Mouse (Mus musculus): ENCODE results near the gene Dda1. TPM values are rescaled to one million over a fixed set of nuclear protein-coding genes. Genes with fewer than 3 reads are reported as not detected.
A peak's percentile ranks its signal among the peaks of the same experiment; 100 is the strongest.

Gene Dda1
- polyA plus RNA-seq, 1 experiment from 2014 or later = 38.3 TPM

DNA sequence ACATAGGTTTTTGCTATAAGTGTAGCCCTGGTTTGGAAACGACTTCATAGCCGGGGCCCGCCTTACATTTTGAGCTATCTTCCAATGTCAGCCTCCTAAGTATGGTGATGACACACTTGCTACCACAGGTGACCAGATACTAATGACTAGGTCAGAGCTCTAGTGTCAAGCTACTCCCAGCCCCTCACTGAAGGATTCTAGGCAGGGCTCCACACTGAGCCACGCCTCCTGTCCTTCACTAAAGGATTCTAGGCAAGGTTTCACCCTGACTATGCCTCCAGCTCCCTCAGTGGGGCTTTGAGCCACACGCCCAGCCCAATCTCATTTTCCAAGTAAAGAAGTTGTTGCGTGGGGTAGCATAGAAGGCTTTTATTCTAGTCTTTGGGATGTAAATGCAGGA lies 8.3 kb upstream of the Dda1 start:
- no peak overlapping the region for H3K4me2 ChIP-seq
- WGBS (ENCODE audit: insufficient replicate concordance) = 83% methylated on average over 6 of the region's 6 CpGs
- H3K9me3 ChIP-seq (replicated peaks) = no peaks in the 10 kb centered on the region
- peaks cover 8% of the 10 kb centered on the region; the same call in 1 of the 2 replicates for H3K36me3 ChIP-seq (replicated peaks)
- no peak overlapping the region for H3K27ac ChIP-seq (replicated peaks)
- ATAC-seq (ENCODE audit: insufficient read depth) = no peak
- peaks cover 37% of the 10 kb centered on the region for H3K4me1 ChIP-seq (replicated peaks)
- H3K4me3 ChIP-seq (replicated peaks) = no peak overlapping the region
- H3K9ac ChIP-seq = no peak overlapping the region
- peaks cover 4% of the 10 kb centered on the region; the same call in 1 of the 2 replicates for H3K27me3 ChIP-seq

DNA sequence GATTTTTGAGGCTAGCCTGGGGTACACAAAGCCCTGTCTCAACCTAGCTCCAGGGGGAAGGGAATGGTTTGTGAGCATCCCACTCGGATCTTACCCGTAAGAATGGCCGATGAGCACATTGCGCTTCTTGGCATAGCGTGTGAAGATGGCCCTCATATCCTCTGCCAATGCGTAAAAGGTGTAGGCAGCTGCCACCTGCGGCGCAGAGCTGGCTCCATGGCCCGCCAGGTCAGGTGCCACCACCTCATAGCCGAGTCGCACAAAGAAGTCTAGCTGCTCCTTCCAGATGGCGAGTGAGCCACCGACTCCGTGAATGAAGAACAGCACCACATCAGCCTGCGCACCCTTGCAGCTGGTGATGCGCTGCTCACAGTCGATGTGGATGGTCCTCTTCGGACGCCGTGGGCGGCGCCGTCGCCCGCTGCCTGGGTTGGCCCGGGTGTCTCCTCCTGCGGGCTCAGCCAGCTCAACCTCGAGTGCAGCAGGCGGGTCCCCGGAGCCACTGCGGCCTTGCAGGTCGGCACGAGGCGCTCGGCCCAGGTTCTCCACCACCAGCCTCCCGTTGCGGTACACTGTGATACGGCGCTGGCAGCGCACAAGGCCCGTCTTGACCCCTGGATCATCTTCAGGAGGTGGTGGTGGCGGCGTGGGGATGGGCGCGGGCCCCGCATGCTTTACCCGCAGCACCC lies 7.7 kb upstream of the Dda1 start:
- 85% methylated on average over 47 of the region's 47 CpGs for WGBS (ENCODE audit: insufficient replicate concordance)
- no peaks in the 10 kb centered on the region for H3K9me3 ChIP-seq (replicated peaks)
- no peak overlapping the region for H3K4me3 ChIP-seq (replicated peaks)
- H3K36me3 ChIP-seq (replicated peaks) = peaks cover 14% of the 10 kb centered on the region; the same call in 1 of the 2 replicates
- no peak overlapping the region for H3K27ac ChIP-seq (replicated peaks)
- no peak overlapping the region for H3K4me2 ChIP-seq
- peaks cover 4% of the 10 kb centered on the region; the same call in 1 of the 2 replicates for H3K27me3 ChIP-seq
- H3K4me1 ChIP-seq (replicated peaks) = peaks cover 43% of the 10 kb centered on the region
- H3K9ac ChIP-seq = no peak overlapping the region
- no peak for ATAC-seq (ENCODE audit: insufficient read depth)

DNA sequence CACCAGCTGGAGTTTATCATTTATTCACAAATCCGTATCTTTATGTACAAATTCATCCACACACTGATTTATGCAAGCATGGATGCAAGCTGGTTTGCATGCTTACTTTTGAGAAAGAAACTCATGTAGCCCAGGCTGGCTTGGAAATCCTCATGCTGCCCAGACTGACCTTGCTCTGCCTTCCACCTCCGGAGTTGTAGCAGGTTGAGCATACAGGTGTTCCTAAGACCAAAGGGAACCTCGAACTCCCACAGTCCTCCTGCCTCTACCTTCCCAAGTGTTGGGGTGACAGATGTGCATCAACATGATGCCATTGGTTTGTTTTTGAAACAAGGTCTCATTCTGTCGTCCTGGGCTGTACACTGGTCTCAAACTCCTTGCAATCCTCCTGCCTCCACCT lies 6.8 kb upstream of the Dda1 start:
- Histone ChIP-seq H3K4me3 (replicated peaks) (peak overlapping the region; percentile 80; the same call in 1 of the 2 replicates), H3K9ac (no peak overlapping the region), H3K27ac (replicated peaks) (no peak overlapping the region), H3K36me3 (replicated peaks) (peaks cover 18% of the 10 kb centered on the region; the same call in 1 of the 2 replicates), H3K27me3 (no peaks in the 10 kb centered on the region; the same call in 1 of the 2 replicates), H3K4me1 (replicated peaks) (peaks cover 38% of the 10 kb centered on the region), H3K4me2 (peak overlapping the region; percentile 97), H3K9me3 (replicated peaks) (no peaks in the 10 kb centered on the region)
- no peak for ATAC-seq (ENCODE audit: insufficient read depth)
- 72% methylated on average over 4 of the region's 4 CpGs for whole genome bisulfite sequencing (ENCODE audit: insufficient replicate concordance)

DNA sequence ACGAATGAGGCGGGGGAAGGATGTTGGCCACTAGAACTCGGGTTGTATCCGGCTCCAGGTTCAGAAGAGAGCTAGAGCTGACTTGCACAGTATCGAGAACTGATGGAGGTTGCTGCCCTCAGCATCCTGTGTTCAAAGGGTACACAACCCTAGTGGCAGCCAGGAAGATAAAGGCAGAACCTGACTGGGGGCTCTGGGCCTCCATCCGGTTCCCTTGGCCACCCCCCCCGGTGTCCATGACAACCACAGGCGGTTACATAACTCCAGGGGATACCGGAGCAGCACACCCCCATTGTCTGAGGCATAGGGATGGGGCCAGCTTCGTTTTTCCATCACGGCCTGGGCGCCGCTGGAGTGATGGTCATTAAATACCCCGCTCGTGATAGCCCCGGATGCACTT lies 6.2 kb upstream of the Dda1 start:
- peaks cover 18% of the 10 kb centered on the region; the same call in 1 of the 2 replicates for H3K36me3 ChIP-seq (replicated peaks)

DNA sequence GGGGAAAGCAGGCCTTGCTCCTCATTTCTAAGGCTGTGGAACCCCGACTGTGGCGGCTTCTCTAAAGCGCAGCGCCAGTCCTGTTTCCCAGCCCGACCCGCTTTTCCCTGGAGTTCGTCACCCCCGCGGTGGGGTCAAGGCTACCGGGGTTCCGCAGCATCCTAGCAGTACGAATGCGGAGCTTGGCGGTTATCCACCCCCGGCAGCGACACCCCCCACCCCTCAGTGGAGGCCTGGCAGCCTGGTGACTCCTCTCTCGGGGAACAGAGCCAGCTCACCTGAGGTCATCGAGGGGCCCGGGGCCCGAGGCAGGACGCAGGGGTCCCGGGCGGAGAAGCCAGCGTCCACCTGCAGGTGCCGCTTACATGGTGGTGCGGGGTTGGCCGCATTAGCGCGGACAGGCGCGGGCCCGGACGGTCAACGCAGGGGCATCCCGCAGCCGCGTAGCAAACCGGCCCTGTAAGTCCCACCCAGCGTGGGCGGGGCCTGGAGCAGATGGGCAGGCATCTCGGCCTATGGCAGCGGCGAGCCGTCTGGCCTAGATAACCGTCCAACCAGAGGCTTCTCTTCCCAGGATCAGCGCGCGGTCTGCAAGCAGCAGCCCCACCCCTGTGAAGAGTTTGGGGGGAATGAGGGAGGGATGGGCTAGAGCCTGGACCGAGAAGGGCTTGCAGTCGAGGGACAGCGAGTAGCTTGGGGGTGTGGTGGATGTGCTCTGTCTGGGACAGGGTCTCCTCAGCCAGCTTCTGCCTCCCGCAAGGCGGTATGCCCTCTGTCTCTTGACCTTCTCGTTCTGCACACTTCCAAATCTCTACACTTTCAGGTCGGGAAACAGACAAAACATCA lies 5.6 kb upstream of the Dda1 start, which contains the start of gene Abhd8:
Gene Abhd8 (minus strand): TSS at position 468 of the 846 bp plus-strand sequence.
- peaks cover 38% of the 10 kb centered on the region for H3K4me1 ChIP-seq (replicated peaks)
- no peaks in the 10 kb centered on the region for H3K9me3 ChIP-seq (replicated peaks)
- peak within 1 kb of the TSS; percentile 87 for H3K27ac ChIP-seq (replicated peaks)
- H3K4me2 ChIP-seq = peak within 1 kb of the TSS; percentile 97
- H3K9ac ChIP-seq = peak within 1 kb of the TSS; percentile 85
- peak within 1 kb of the TSS; percentile 80 for H3K4me3 ChIP-seq (replicated peaks)
- WGBS (ENCODE audit: insufficient replicate concordance) = under 1% methylated on average over 55 of the region's 55 CpGs
- peaks cover 18% of the 10 kb centered on the region; the same call in 1 of the 2 replicates for H3K36me3 ChIP-seq (replicated peaks)
- no peaks in the 10 kb centered on the region; the same call in 1 of the 2 replicates for H3K27me3 ChIP-seq
- ATAC-seq (ENCODE audit: insufficient read depth) = peak; percentile 72

More for the DNA sequence above, 6.2 kb upstream of the Dda1 start:
- H3K4me1 ChIP-seq (replicated peaks) = peaks cover 37% of the 10 kb centered on the region
- ATAC-seq (ENCODE audit: insufficient read depth) = no peak
- no peaks in the 10 kb centered on the region for H3K9me3 ChIP-seq (replicated peaks)
- peak overlapping the region; percentile 80 for H3K4me3 ChIP-seq (replicated peaks)
- H3K9ac ChIP-seq = peak overlapping the region; percentile 85
- H3K27me3 ChIP-seq = no peaks in the 10 kb centered on the region; the same call in 1 of the 2 replicates
- 4% methylated on average over 16 of the region's 16 CpGs for WGBS (ENCODE audit: insufficient replicate concordance)
- H3K4me2 ChIP-seq = peak overlapping the region; percentile 97
- H3K27ac ChIP-seq (replicated peaks) = peak overlapping the region; percentile 51; the same call in 1 of the 2 replicates

DNA sequence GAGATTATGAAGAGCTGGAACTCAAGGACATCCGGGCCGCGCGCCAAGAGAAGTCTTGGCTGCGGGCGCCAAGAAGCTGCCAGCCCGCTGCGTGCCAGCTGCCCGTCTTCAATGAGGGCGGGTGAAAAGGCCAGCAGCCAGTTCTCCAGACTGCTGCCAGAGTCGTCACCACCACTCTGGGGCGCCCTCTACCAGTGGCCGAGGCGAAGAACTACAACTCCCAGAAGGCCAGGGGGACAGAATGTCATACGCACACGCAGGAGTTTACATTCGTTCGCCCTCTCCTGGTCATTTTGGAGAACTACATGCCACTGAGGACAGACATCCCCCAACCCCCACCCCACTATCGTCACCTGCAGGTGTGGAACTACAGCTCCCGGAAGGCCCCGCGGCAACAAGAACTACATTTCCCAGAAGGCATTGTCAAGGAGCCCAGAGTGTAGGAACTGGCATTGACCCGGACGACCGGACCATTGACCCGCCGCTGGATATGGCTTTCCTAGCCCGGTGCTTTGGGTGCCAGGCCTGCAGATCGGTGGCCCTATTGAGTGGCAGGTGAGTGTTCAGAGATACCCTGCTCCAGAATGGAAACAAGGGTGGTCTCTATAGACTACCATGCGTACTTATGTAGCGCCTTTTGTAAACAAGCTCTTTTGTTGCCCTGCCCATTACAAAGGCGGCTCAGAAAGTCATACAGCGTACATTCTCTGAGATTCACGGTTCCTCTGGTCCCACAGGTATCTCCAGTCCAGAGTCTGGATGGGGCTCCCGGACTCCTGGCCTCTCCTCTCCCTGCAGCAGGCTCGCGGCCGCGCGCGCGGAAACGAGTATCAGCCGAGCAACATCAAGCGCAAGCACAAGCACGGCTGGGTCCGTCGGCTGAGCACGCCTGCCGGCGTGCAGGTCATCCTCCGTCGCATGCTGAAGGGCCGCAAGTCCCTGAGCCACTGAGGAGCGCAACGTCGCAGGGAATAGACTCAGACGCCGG lies 4.2 kb upstream of the Dda1 start, which contains the start of gene Mrpl34:
Gene Mrpl34 (plus strand): TSS at position 447 of the 988 bp plus-strand sequence.
- H3K27me3 ChIP-seq = no peaks in the 10 kb centered on the region; the same call in 1 of the 2 replicates
- WGBS (ENCODE audit: insufficient replicate concordance) = under 1% methylated on average over 59 of the region's 59 CpGs
- H3K36me3 ChIP-seq (replicated peaks) = peaks cover 18% of the 10 kb centered on the region; the same call in 1 of the 2 replicates
- ATAC-seq (ENCODE audit: insufficient read depth) = peak; percentile 83
- peak within 1 kb of the TSS; percentile 97 for H3K4me2 ChIP-seq
- H3K9me3 ChIP-seq (replicated peaks) = no peaks in the 10 kb centered on the region
- H3K9ac ChIP-seq = peak within 1 kb of the TSS; percentile 85
- peak within 1 kb of the TSS; percentile 87 for H3K27ac ChIP-seq (replicated peaks)
- H3K4me3 ChIP-seq (replicated peaks) = peak within 1 kb of the TSS; percentile 80
- H3K4me1 ChIP-seq (replicated peaks) = peaks cover 47% of the 10 kb centered on the region

DNA sequence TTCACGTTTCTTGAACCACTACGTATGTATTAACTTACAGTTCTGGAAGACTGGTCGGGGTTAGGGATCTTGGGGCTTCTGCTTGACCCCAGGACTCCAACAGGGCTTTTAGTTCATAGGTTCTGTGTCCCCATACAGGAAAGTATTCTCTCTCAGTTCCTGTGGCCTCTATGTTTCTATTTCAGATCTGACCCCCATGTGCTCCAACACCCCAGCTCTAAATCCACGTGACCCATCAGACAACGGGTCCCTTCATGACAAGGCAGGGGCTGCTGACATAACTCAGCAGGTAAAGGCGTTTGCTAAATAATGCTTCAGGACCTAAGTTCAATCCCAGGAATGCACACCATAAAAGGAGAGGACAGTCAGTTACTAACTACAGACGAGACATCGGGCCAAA lies 3.3 kb upstream of the Dda1 start:
- ATAC-seq (ENCODE audit: insufficient read depth) = no peak
- Histone ChIP-seq H3K27me3 (no peaks in the 10 kb centered on the region; the same call in 1 of the 2 replicates), H3K4me3 (replicated peaks) (peak overlapping the region; percentile 80), H3K9me3 (replicated peaks) (no peaks in the 10 kb centered on the region), H3K36me3 (replicated peaks) (peaks cover 17% of the 10 kb centered on the region; the same call in 1 of the 2 replicates), H3K27ac (replicated peaks) (no peak overlapping the region), H3K9ac (peak overlapping the region; percentile 69), H3K4me1 (replicated peaks) (peaks cover 56% of the 10 kb centered on the region), H3K4me2 (peak overlapping the region; percentile 97)
- WGBS (ENCODE audit: insufficient replicate concordance) = 71% methylated on average over 8 of the region's 8 CpGs

DNA sequence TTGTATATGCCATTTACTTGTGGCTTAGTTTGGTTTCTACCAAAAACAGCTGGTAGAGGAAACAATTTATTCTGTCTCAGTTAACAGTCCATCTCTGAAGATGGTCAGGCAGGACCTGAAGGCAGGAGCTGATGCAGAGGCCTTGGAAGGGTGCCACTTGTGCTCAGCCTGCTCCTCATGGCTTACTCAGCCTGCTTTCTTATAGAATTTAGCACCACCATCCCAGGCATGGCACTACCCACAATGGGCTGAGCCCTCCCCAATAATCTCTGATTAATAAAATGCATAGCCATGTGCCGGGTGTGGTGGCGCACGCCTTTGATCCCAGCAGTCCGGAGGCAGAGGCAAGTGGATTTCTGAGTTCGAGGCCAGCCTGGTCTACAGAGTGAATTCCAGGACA lies 2.8 kb upstream of the Dda1 start:
- Histone ChIP-seq H3K9me3 (replicated peaks) (no peaks in the 10 kb centered on the region), H3K36me3 (replicated peaks) (peaks cover 17% of the 10 kb centered on the region), H3K9ac (no peak overlapping the region), H3K27me3 (no peaks in the 10 kb centered on the region; the same call in 1 of the 2 replicates), H3K4me2 (peak overlapping the region; percentile 97; the same call in 1 of the 2 replicates), H3K4me1 (replicated peaks) (peaks cover 61% of the 10 kb centered on the region), H3K4me3 (replicated peaks) (peak overlapping the region; percentile 80), H3K27ac (replicated peaks) (no peak overlapping the region)
- 85% methylated on average over 5 of the region's 5 CpGs for WGBS (ENCODE audit: insufficient replicate concordance)
- no peak for ATAC-seq (ENCODE audit: insufficient read depth)

DNA sequence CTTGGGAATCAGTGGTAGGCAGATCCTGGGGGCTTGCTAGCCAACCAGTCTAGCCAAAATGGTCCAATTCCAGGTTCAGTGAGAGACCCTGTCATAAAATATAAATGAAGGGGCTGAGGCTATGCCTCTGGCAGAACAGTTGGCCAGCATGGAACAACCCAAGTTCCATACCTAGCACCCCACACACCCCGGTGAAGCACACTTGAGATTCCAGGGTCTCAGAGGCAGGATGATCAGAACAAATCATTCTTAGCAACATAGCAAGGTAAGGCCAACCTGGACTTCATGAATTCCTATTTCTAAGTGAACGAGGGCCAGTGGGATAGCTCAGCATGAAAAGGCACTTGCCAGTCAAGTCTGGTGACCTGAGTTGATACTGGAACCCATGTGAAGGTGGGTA lies 1.8 kb upstream of the Dda1 start:
- H3K4me1 ChIP-seq (replicated peaks) = peaks cover 59% of the 10 kb centered on the region
- no peaks in the 10 kb centered on the region for H3K9me3 ChIP-seq (replicated peaks)
- no peaks in the 10 kb centered on the region; the same call in 1 of the 2 replicates for H3K27me3 ChIP-seq
- H3K4me2 ChIP-seq = no peak overlapping the region
- no peak overlapping the region for H3K4me3 ChIP-seq (replicated peaks)
- H3K36me3 ChIP-seq (replicated peaks) = peaks cover 25% of the 10 kb centered on the region
- ATAC-seq (ENCODE audit: insufficient read depth) = no peak
- H3K9ac ChIP-seq = no peak overlapping the region
- no peak overlapping the region for H3K27ac ChIP-seq (replicated peaks)
- WGBS (ENCODE audit: insufficient replicate concordance) = 81% methylated on average over 2 of the region's 2 CpGs

DNA sequence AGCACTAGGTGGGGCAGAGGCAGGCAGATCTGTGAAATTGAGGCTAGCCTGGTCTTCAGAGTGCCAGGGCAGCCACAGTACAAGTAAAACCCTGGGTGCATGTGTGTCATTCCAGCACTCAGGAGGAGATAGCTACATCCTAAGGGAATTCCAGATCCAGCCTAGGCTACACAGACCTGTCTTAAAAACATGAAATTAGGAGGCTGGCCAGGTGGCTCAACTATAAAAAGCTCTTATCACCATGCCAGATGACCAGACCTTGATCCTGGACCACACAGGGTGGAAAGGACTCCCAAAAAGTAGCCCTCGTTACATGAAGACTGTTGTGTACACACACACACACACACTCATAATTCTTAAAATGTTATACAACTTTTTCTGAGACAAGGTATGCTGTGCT lies 998 bp upstream of the Dda1 start:
- WGBS (ENCODE audit: insufficient replicate concordance) = 66% methylated on average over 1 of the region's 1 CpGs
- H3K27ac ChIP-seq (replicated peaks) = no peak overlapping the region
- H3K4me3 ChIP-seq (replicated peaks) = no peak overlapping the region
- no peak for ATAC-seq (ENCODE audit: insufficient read depth)
- no peaks in the 10 kb centered on the region for H3K9me3 ChIP-seq (replicated peaks)
- H3K36me3 ChIP-seq (replicated peaks) = peaks cover 33% of the 10 kb centered on the region
- H3K9ac ChIP-seq = no peak overlapping the region
- no peaks in the 10 kb centered on the region for H3K27me3 ChIP-seq
- peaks cover 51% of the 10 kb centered on the region for H3K4me1 ChIP-seq (replicated peaks)
- H3K4me2 ChIP-seq = 0 out of 2 replicates have a peak overlapping the region, but pooled peaks have one; percentile 60

Data from liver, embryonic 15.5 days (tissue).